Mouse (Mus musculus) right cerebral cortex, postnatal 25 days (tissue): Measurements from ENCODE around the gene Lcmt1.

Experiments
- DNase-seq: peaks from one replicate; pipeline ENCODE4 v3.0.0; 2022

The Lcmt1 gene

GRCm38 (mm10) chr7:123462070-123462501, 92.5 kb downstream of the Lcmt1 start, which contains the start of gene Aqp8:
Gene Aqp8 (plus strand): TSS chr7:123462291.
- no peak for DNase-seq

GRCm38 (mm10) chr7:123463569-123463968, 94.0 kb downstream of the Lcmt1 start:
- no peak for DNase-seq

DNA sequence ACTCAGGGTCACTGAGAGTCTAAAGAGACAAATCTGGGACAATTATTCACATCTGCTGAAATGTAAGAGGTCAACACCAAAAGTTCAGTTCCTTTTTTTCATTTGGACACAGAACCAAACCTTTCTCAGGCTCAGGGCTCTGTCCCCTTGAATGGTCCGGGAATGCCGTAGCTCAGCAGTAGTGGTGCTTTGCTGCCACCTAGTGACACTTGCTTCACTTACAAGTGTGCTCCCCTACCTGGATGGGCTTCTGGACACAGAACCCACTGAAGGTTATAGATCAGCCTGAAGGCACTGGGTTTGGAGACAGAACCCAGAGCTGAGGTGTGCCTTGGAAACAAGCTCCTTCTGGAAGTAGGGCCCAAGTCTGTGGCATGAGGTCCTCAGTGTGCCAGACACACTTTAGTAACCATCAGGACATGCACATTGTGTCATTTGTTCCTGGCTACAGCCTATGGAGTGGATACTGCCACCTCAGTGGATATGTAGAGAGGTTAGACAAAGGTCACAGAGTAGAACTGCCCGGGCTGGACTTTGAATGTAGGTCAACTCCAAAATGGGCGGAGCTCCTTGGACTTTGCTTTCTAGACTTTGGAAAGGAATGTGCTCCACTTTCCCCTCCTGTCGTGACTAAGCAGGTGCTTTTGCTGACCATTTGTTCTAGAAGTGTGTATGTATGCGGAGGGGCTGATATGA, 96.3 kb downstream of the Lcmt1 start:
- DNase-seq = peak; percentile 61

DNA sequence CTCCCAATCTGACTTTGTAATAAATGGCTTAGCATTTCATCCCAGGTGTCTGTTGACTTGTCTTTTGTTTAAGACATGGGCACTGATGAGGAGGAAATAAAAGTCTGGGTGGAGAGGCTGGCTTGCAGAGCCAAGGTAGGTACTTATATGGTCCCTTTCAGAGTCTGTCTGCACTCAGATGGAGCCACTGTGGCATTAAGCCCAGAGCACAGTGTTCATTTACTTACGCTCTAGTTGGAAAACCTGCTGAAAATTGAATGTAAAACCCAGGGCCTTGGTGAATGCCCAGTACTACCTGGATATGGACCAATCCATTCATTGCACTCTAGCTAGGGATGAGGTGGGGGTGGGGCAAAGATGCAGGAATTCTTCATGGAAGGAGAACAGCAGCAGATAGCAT, 98.4 kb downstream of the Lcmt1 start:
- DNase-seq = no peak
